Mouse (Mus musculus) bone marrow macrophage, adult 2 months (primary cell): ENCODE measurements at regions not wholly inside any gene's neighbourhood (a gene's known extent, or its start where the extent isn't known, plus 50 kb on each side); places are given as distances from the start of the nearest gene placed in this dataset.

Experiments used
- H3K27ac ChIP-seq: 2 replicates; pipeline ENCODE4 v1.5.1; 2012; ENCODE audit warnings: low read depth, low read length; ENCODE audit not compliant: insufficient read depth
- H3K4me1 ChIP-seq: 2 replicates; pipeline ENCODE4 v1.6.1; 2012; ENCODE audit warnings: low read length; ENCODE audit not compliant: control insufficient read depth, insufficient read depth
- H3K4me3 ChIP-seq: 2 replicates; pipeline ENCODE4 v1.5.1; 2012; ENCODE audit warnings: mild to moderate bottlenecking, low read length, moderate library complexity; ENCODE audit not compliant: insufficient read depth
- CTCF ChIP-seq: IDR thresholded peaks from 2 replicates; pipeline ENCODE4 v1.5.1; 2012; ENCODE audit warnings: low read depth, mild to moderate bottlenecking, low read length, moderate library complexity
- POLR2A ChIP-seq: IDR thresholded peaks from 2 replicates; pipeline ENCODE4 v1.6.1; 2012; ENCODE audit warnings: mild to moderate bottlenecking, low read depth, low read length, borderline replicate concordance

DNA sequence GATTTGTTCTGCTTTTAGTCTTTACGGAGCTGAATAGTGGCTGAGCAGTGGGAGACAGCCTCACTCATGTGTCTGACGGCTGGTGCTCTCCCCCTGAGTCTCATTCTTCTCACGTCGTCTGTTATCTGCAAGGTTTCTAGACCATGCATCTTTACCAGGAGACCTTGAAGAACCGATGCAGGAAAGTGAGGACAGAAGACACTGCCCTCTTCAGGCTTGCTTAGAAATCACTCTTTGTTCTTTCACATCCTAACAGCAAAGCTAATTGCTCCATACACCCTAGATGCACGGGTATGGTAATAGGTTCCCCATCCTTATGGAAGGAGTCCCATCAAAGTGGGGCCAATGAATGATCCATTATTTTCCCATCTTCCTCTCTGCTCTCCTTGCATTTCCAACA, 102.1 kb downstream of the Rpap3 start:
- no peak for TF ChIP-seq POLR2A
- no peak for TF ChIP-seq CTCF
- Histone ChIP-seq H3K27ac (no peak overlapping the region), H3K4me1 (no peaks in the 10 kb centered on the region), H3K4me3 (no peak overlapping the region)

- no peak overlapping the region for H3K4me3 ChIP-seq
- TF ChIP-seq POLR2A (no peak), CTCF (no peak)
- H3K4me1 ChIP-seq = no peaks in the 10 kb centered on the region
- no peak overlapping the region for H3K27ac ChIP-seq
Observed at GRCm38 (mm10) chr15:97598270-97598669, 107.4 kb downstream of the Rpap3 start.

DNA sequence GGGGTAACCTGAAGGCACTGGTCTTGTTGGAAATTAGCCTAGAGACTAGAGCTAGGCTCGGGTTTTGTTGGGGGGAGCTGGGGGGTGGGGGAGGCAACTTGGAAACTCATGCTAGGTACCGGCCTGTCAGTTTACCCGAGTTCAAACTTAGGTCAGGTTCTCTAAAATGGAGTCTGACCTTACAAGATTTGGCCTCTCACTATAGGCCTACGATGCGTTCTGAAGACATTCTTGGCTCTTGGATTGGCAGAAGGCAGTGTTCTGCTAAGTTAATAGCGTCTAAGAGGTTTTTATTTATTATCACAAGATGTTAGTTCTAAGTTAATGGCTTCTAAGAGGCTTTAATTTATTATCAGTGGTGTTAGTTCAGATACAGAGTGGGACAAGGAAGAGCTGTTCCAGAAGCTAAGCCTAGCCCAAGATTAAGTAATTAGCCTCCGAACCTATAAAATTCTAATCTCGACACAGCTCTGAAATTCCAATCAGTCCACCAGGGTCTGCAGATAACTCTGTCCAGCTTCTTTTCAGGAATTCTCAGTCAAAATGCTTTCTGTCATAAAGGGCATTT, 109.0 kb downstream of the Rpap3 start:
- Histone ChIP-seq H3K4me1 (no peaks in the 10 kb centered on the region), H3K27ac (no peak overlapping the region), H3K4me3 (no peak overlapping the region)
- TF ChIP-seq POLR2A = no peak

- no peak overlapping the region for H3K4me3 ChIP-seq
- no peak for TF ChIP-seq POLR2A
- no peak for TF ChIP-seq CTCF
- H3K4me1 ChIP-seq = peaks cover 3% of the 10 kb centered on the region; the same call in 1 of the 2 replicates
- no peak overlapping the region for H3K27ac ChIP-seq
Observed at GRCm38 (mm10) chr15:97595284-97595796, 110.3 kb downstream of the Rpap3 start.

- no peak for TF ChIP-seq POLR2A
- Histone ChIP-seq H3K4me3 (no peak overlapping the region), H3K27ac (no peak overlapping the region), H3K4me1 (peaks cover 3% of the 10 kb centered on the region; the same call in 1 of the 2 replicates)
Observed at GRCm38 (mm10) chr15:97593781-97594600, 111.6 kb downstream of the Rpap3 start.

DNA sequence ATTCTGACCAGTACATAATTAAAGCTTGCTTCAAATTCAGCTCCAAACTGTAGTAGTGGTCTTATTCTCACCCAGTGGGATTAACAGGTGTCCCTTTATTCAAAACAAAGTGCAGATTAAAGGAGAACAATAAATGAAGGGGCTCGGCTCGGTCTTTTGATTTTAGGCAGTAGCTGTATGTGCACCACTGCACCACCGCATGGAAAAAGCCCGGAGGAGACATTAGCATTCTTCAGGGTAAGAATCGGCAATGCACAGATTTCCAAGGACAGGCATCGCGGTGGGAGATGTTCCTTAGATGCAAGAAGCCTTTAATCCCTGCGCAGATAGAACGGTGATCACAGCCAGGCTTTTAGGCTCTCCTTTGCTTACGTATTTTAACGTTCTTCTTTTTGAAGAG, 112.8 kb downstream of the Rpap3 start:
- TF ChIP-seq POLR2A (no peak), CTCF (no peak)
- peaks cover 3% of the 10 kb centered on the region; the same call in 1 of the 2 replicates for H3K4me1 ChIP-seq
- no peak overlapping the region for H3K4me3 ChIP-seq
- H3K27ac ChIP-seq = no peak overlapping the region

DNA sequence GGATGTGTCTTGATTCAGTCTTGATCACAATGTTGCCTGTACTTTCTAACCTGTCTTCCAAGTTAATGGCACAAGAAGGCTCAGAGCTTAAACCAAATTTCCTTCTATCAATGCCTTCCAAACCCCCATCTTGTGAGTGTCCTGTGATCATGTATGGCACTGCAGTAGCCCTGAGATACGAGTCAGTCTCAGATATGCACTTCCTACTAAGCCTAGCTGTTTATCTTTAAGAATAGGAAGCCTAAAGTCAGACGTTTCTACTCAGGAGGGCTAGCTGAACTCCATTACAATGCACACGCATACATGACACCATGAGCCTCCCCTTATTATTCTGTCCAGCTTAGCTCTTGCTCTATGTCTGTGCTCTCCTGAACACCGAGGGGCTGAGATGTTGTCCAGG, 114.2 kb downstream of the Rpap3 start:
- Histone ChIP-seq H3K4me3 (no peak overlapping the region), H3K27ac (no peak overlapping the region), H3K4me1 (peaks cover 3% of the 10 kb centered on the region; the same call in 1 of the 2 replicates)
- TF ChIP-seq POLR2A = no peak
- no peak for TF ChIP-seq CTCF

GRCm38 (mm10) chr15:97590732-97591292, 114.8 kb downstream of the Rpap3 start:
- no peak overlapping the region for H3K4me3 ChIP-seq
- TF ChIP-seq CTCF (no peak), POLR2A (no peak)
- H3K27ac ChIP-seq = no peak overlapping the region
- peaks cover 3% of the 10 kb centered on the region; the same call in 1 of the 2 replicates for H3K4me1 ChIP-seq

GRCm38 (mm10) chr15:97587571-97588205, 117.9 kb downstream of the Rpap3 start:
- Histone ChIP-seq H3K27ac (no peak overlapping the region), H3K4me1 (peaks cover 3% of the 10 kb centered on the region; the same call in 1 of the 2 replicates), H3K4me3 (no peak overlapping the region)
- TF ChIP-seq POLR2A (no peak), CTCF (no peak)

DNA sequence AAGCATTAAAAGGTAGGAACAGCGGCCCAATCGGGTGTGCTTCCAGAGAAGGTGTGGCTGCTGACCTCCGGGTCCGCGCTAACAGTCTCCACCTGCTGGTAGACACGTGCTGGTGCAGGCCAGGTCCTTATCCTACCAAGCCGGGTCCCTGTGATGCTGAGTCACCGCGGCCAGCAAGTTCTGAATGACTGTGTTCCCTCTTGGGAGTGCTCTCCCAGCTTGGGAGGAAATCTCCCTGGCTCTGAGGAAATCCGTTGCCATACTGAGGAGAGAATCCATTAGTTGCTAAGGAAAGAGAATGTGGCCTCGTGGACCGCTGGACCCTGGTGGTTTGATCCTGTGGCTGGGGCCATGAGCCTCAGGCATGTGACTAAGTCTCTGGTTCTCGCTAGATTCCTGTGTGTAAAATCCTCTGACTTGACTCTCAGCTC, 123.9 kb downstream of the Rpap3 start:
- Histone ChIP-seq H3K4me1 (peaks cover 4% of the 10 kb centered on the region; the same call in 1 of the 2 replicates), H3K4me3 (no peak overlapping the region; the same call in 1 of the 2 replicates), H3K27ac (no peak overlapping the region)
- TF ChIP-seq CTCF = peak; percentile 68
- no peak for TF ChIP-seq POLR2A
